Mouse (Mus musculus): Measurements from ENCODE around the gene Kremen2. TPM values are rescaled to one million over a fixed set of nuclear protein-coding genes. Genes with fewer than 3 reads are reported as not detected.
"Not testable (repeated sequence)": the region's sequence is repeated elsewhere in the genome, so short reads cannot be mapped to it uniquely, and the experiment has no call there.

Kremen2 gene
- polyA plus RNA-seq, 1 experiment from 2014 or later: 0.74 TPM

- H3K27ac ChIP-seq: no peak overlapping the region
- DNase-seq (ENCODE audit: low spot score) (no peak), ATAC-seq (ENCODE audit: low FRiP score) (no peak)
- no peaks in the 10 kb centered on the region for H3K36me3 ChIP-seq (replicated peaks; ENCODE audit: control insufficient read depth, insufficient read depth)
- H3K4me3 ChIP-seq (replicated peaks; ENCODE audit: low read length): no peak overlapping the region
- no peak overlapping the region for H3K9ac ChIP-seq
- H3K9me3 ChIP-seq (ENCODE audit: control insufficient read depth, low read length): no peaks in the 10 kb centered on the region
- no peak overlapping the region for H3K4me2 ChIP-seq (replicated peaks)
- H3K27me3 ChIP-seq (ENCODE audit: control insufficient read depth, insufficient read depth, low read length): no peaks in the 10 kb centered on the region
- peaks cover 8% of the 10 kb centered on the region; the same call in 1 of the 2 replicates for H3K4me1 ChIP-seq (replicated peaks; ENCODE audit: control insufficient read depth, insufficient read depth, low read length)
Measured at GRCm38 (mm10) chr17:23783352-23783751, 37.7 kb upstream of the Kremen2 start.

- no peak overlapping the region for H3K9ac ChIP-seq
- no peaks in the 10 kb centered on the region for H3K9me3 ChIP-seq (ENCODE audit: control insufficient read depth, low read length)
- no peaks in the 10 kb centered on the region for H3K36me3 ChIP-seq (replicated peaks; ENCODE audit: control insufficient read depth, insufficient read depth)
- no peak overlapping the region for H3K27ac ChIP-seq
- H3K4me2 ChIP-seq (replicated peaks): no peak overlapping the region
- no peaks in the 10 kb centered on the region for H3K27me3 ChIP-seq (ENCODE audit: control insufficient read depth, insufficient read depth, low read length)
- no peak for ATAC-seq (ENCODE audit: low FRiP score)
- no peak overlapping the region for H3K4me3 ChIP-seq (replicated peaks; ENCODE audit: low read length)
- DNase-seq (ENCODE audit: low spot score): no peak
- WGBS: 67% methylated on average over 2 of the region's 2 CpGs
- no peaks in the 10 kb centered on the region for H3K4me1 ChIP-seq (replicated peaks; ENCODE audit: control insufficient read depth, insufficient read depth, low read length)
Measured at GRCm38 (mm10) chr17:23778447-23778846, 32.8 kb upstream of the Kremen2 start.

- no peaks in the 10 kb centered on the region for H3K9me3 ChIP-seq (ENCODE audit: control insufficient read depth, low read length)
- H3K9ac ChIP-seq: no peak overlapping the region
- H3K4me1 ChIP-seq (replicated peaks; ENCODE audit: control insufficient read depth, insufficient read depth, low read length): peaks cover 1% of the 10 kb centered on the region
- no peak overlapping the region for H3K4me3 ChIP-seq (replicated peaks; ENCODE audit: low read length)
- no peaks in the 10 kb centered on the region for H3K27me3 ChIP-seq (ENCODE audit: control insufficient read depth, insufficient read depth, low read length)
- ATAC-seq (ENCODE audit: low FRiP score) (no peak), DNase-seq (ENCODE audit: low spot score) (no peak)
- H3K27ac ChIP-seq: no peak overlapping the region
- WGBS: 86% methylated on average over 2 of the region's 2 CpGs
- no peak overlapping the region for H3K4me2 ChIP-seq (replicated peaks)
- H3K36me3 ChIP-seq (replicated peaks; ENCODE audit: control insufficient read depth, insufficient read depth): no peaks in the 10 kb centered on the region
Measured at GRCm38 (mm10) chr17:23777141-23777540, 31.5 kb upstream of the Kremen2 start.

- Histone ChIP-seq H3K9ac (no peak overlapping the region), H3K27me3 (ENCODE audit: control insufficient read depth, insufficient read depth, low read length) (no peaks in the 10 kb centered on the region), H3K9me3 (ENCODE audit: control insufficient read depth, low read length) (no peaks in the 10 kb centered on the region), H3K4me2 (replicated peaks) (no peak overlapping the region), H3K4me1 (replicated peaks; ENCODE audit: control insufficient read depth, insufficient read depth, low read length) (peaks cover 5% of the 10 kb centered on the region), H3K27ac (no peak overlapping the region), H3K4me3 (replicated peaks; ENCODE audit: low read length) (no peak overlapping the region), H3K36me3 (replicated peaks; ENCODE audit: control insufficient read depth, insufficient read depth) (no peaks in the 10 kb centered on the region)
- ATAC-seq (ENCODE audit: low FRiP score) (no peak), DNase-seq (ENCODE audit: low spot score) (no peak)
- WGBS: 81% methylated on average over 10 of the region's 10 CpGs
Measured at GRCm38 (mm10) chr17:23776216-23776615, 30.6 kb upstream of the Kremen2 start.

- Histone ChIP-seq H3K4me1 (replicated peaks; ENCODE audit: control insufficient read depth, insufficient read depth, low read length) (peaks cover 13% of the 10 kb centered on the region), H3K4me3 (replicated peaks; ENCODE audit: low read length) (no peak overlapping the region), H3K9ac (no peak overlapping the region), H3K36me3 (replicated peaks; ENCODE audit: control insufficient read depth, insufficient read depth) (no peaks in the 10 kb centered on the region), H3K27me3 (ENCODE audit: control insufficient read depth, insufficient read depth, low read length) (no peaks in the 10 kb centered on the region), H3K4me2 (replicated peaks) (no peak overlapping the region), H3K9me3 (ENCODE audit: control insufficient read depth, low read length) (no peaks in the 10 kb centered on the region), H3K27ac (no peak overlapping the region)
- WGBS: 4% methylated on average over 12 of the region's 12 CpGs
- ATAC-seq (ENCODE audit: low FRiP score): no peak
- DNase-seq (ENCODE audit: low spot score): peak; percentile 64
Measured at GRCm38 (mm10) chr17:23774090-23774489, 28.5 kb upstream of the Kremen2 start.

- H3K27ac ChIP-seq: no peak overlapping the region
- WGBS: 77% methylated on average over 6 of the region's 6 CpGs
- H3K9me3 ChIP-seq (ENCODE audit: control insufficient read depth, low read length): no peaks in the 10 kb centered on the region
- no peak overlapping the region for H3K9ac ChIP-seq
- peaks cover 3% of the 10 kb centered on the region; the same call in 1 of the 2 replicates for H3K36me3 ChIP-seq (replicated peaks; ENCODE audit: control insufficient read depth, insufficient read depth)
- no peak for ATAC-seq (ENCODE audit: low FRiP score)
- H3K4me1 ChIP-seq (replicated peaks; ENCODE audit: control insufficient read depth, insufficient read depth, low read length): peaks cover 17% of the 10 kb centered on the region
- no peak overlapping the region for H3K4me3 ChIP-seq (replicated peaks; ENCODE audit: low read length)
- no peak for DNase-seq (ENCODE audit: low spot score)
- H3K4me2 ChIP-seq (replicated peaks): no peak overlapping the region
- H3K27me3 ChIP-seq (ENCODE audit: control insufficient read depth, insufficient read depth, low read length): no peaks in the 10 kb centered on the region
Measured at GRCm38 (mm10) chr17:23773676-23774075, 28.0 kb upstream of the Kremen2 start.

- not testable (repeated sequence) for DNase-seq (ENCODE audit: low spot score); H3K9me3 ChIP-seq (ENCODE audit: control insufficient read depth, low read length); H3K27me3 ChIP-seq (ENCODE audit: control insufficient read depth, insufficient read depth, low read length); ATAC-seq (ENCODE audit: low FRiP score)
- Histone ChIP-seq H3K36me3 (replicated peaks; ENCODE audit: control insufficient read depth, insufficient read depth) (peaks cover 11% of the 10 kb centered on the region; the same call in 1 of the 2 replicates), H3K4me1 (replicated peaks; ENCODE audit: control insufficient read depth, insufficient read depth, low read length) (peaks cover 17% of the 10 kb centered on the region), H3K4me3 (replicated peaks; ENCODE audit: low read length) (peak overlapping the region; percentile 68), H3K9ac (peak overlapping the region; percentile 45), H3K4me2 (replicated peaks) (peak overlapping the region; percentile 58), H3K27ac (peak overlapping the region; percentile 58)
- WGBS: 90% methylated on average over 2 of the region's 2 CpGs
Measured at GRCm38 (mm10) chr17:23772219-23772556, 26.6 kb upstream of the Kremen2 start.

- H3K9me3 ChIP-seq (ENCODE audit: control insufficient read depth, low read length): no peaks in the 10 kb centered on the region
- 4% methylated on average over 53 of the region's 58 CpGs for WGBS
- peaks cover 11% of the 10 kb centered on the region; the same call in 1 of the 2 replicates for H3K36me3 ChIP-seq (replicated peaks; ENCODE audit: control insufficient read depth, insufficient read depth)
- H3K4me3 ChIP-seq (replicated peaks; ENCODE audit: low read length): peak within 1 kb of the TSS; percentile 68
- H3K27ac ChIP-seq: peak within 1 kb of the TSS; percentile 82
- H3K4me2 ChIP-seq (replicated peaks): peak within 1 kb of the TSS; percentile 68
- ATAC-seq (ENCODE audit: low FRiP score): peak; percentile 98
- peak within 1 kb of the TSS; percentile 85 for H3K9ac ChIP-seq
- DNase-seq (ENCODE audit: low spot score): peak; percentile 98
- H3K4me1 ChIP-seq (replicated peaks; ENCODE audit: control insufficient read depth, insufficient read depth, low read length): peaks cover 17% of the 10 kb centered on the region
- H3K27me3 ChIP-seq (ENCODE audit: control insufficient read depth, insufficient read depth, low read length): no peaks in the 10 kb centered on the region
Measured at GRCm38 (mm10) chr17:23771284-23772218, 25.9 kb upstream of the Kremen2 start, which contains the start of gene Flywch1. Flywch1 (minus strand) TSS chr17:23771602.

GRCm38 (mm10) chr17:23770896-23771283 lies 25.3 kb upstream of the Kremen2 start:
- H3K27me3 ChIP-seq (ENCODE audit: control insufficient read depth, insufficient read depth, low read length): no peaks in the 10 kb centered on the region
- DNase-seq (ENCODE audit: low spot score) (peak; percentile 44), ATAC-seq (ENCODE audit: low FRiP score) (no peak)
- H3K4me2 ChIP-seq (replicated peaks): peak overlapping the region; percentile 68
- H3K4me3 ChIP-seq (replicated peaks; ENCODE audit: low read length): peak overlapping the region; percentile 68
- no peaks in the 10 kb centered on the region for H3K9me3 ChIP-seq (ENCODE audit: control insufficient read depth, low read length)
- H3K27ac ChIP-seq: peak overlapping the region; percentile 82
- peaks cover 11% of the 10 kb centered on the region; the same call in 1 of the 2 replicates for H3K36me3 ChIP-seq (replicated peaks; ENCODE audit: control insufficient read depth, insufficient read depth)
- H3K4me1 ChIP-seq (replicated peaks; ENCODE audit: control insufficient read depth, insufficient read depth, low read length): peaks cover 17% of the 10 kb centered on the region
- WGBS: under 1% methylated on average over 19 of the region's 19 CpGs
- peak overlapping the region; percentile 85 for H3K9ac ChIP-seq

All from hindbrain, embryonic 14.5 days (tissue).